Mouse (Mus musculus) embryonic stem cell, embryonic (primary cell): Measurements from ENCODE around the gene Zfp800.

Experiments
- CTCF ChIA-PET, 4 experiments: fragments of 300-600 bp in 2 of 4; fragments of 350-600 bp in 2 of 4; sonication (Branson Sonifier 250); formaldehyde crosslinking; loops; one replicate each; lab custom pipeline; 2022; ENCODE audit warnings: inconsistent platforms in 2 of 4; lab: Charles Lee
- POLR2A ChIA-PET, 4 experiments: fragments of 300-600 bp in 2 of 4; fragments of 350-600 bp in 2 of 4; sonication (Branson Sonifier 250); formaldehyde crosslinking; loops; one replicate each; lab custom pipeline; 2022; ENCODE audit warnings: antibody characterized with exemption in 4 of 4, inconsistent platforms in 1 of 4; lab: Charles Lee

Gene Zfp800

DNA sequence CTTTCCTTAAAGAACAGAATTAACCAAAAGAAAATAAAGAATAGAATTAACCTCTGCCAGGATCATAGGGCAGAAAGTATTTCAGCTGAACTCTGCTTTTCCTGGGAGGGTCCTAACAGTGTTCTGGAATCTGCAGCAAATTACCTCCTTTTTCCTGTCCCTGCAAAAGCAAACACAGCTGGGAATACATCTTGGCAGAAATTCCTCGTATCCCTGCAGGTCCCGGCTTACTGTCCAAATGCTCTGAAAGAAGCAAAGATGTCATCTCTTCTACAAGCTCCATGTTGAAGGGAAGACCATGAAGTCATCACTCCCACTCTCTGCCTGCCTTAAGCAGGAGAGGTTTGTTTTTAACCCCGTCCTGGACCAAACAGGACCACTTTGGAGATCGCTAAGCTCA, 19.2 kb upstream of the Zfp800 start:
- ChIA-PET POLR2A (interaction anchor here in 1 of 4 experiments (0.7 to 2.0 kb wide), 4 partner anchors 63 to 515 kb away, joined by 3 to 8 read pairs (median 3); no protein-coding TSS in a partner anchor), CTCF (interaction anchor here in 1 of 4 experiments (0.8 kb wide), 1 partner anchor 12 kb away, joined by 4 read pairs; no protein-coding TSS in a partner anchor)

DNA sequence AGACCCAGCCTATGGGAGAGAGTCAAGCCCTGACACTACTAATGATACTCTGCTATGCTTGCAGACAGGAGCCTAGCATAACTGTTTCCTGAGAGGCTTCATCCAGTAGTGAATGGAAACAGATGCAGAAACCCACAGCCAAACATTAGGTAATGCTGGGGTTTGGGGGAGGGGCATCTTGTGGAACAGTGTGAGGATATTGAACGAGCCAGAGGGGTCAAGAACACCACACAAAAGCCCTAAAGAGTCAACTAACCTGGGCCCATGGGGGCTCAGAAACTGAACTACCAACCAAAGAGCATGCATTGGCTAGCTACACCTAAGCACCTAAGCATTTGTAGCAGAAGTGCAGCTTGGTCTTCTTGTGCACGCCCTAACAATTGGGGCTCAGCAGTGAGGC, 13.4 kb upstream of the Zfp800 start:
- ChIA-PET CTCF (interaction anchor here in 1 of 4 experiments (0.6 kb wide), 1 partner anchor 674 kb away, joined by 3 read pairs; no protein-coding TSS in a partner anchor), POLR2A (no interaction called here)

DNA sequence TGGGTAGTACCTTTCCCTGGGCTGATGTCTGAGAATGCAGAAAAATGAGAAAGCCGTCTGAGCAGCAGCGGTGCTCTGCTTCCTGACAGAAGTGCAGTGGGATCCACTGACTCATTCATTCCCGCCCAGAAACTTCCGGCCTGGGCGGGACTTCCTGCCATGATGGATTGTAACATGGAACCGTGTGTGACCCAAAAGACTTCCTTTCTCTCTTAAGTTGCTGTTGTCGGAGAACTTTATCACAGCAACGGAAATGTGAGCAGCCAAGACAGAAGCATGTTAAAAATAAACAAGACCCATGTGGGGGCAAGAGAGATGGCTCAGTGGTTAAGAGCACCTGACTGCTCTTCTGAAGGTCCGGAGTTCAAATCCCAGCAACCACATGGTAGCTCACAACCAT, 12.2 kb upstream of the Zfp800 start:
- POLR2A ChIA-PET: interaction anchor here in 2 of 4 experiments (0.7 to 1.2 kb wide), 2 partner anchors 10 to 1591 kb away, joined by 3 read pairs; no protein-coding TSS in a partner anchor
- CTCF ChIA-PET: interaction anchor here in 1 of 4 experiments (1.0 kb wide), 1 partner anchor 9 kb away, joined by 3 read pairs; no protein-coding TSS in a partner anchor

DNA sequence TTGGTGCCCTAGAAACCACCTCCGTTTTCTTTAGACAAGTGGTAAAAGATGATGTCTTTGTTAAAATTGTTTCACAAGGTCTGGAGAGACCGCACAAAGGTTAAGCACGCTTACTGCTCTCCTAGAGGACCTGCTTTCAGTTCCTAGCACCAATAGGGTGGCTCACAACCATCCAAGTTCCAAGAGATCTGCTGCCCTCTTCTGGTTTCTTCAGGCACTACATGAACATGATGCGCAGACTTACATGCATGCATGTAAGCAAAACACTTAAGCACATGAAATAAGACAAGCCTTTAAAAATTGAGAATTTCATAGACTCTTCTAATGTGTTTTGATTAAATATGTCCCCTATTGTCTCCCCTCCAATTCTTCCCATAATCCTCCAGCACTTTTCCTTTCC, 2.0 kb upstream of the Zfp800 start:
- CTCF ChIA-PET: no interaction called here
- POLR2A ChIA-PET: interaction anchor here in 1 of 4 experiments (1.5 kb wide), 1 partner anchor 23 kb away, joined by 3 read pairs; no protein-coding TSS in a partner anchor

DNA sequence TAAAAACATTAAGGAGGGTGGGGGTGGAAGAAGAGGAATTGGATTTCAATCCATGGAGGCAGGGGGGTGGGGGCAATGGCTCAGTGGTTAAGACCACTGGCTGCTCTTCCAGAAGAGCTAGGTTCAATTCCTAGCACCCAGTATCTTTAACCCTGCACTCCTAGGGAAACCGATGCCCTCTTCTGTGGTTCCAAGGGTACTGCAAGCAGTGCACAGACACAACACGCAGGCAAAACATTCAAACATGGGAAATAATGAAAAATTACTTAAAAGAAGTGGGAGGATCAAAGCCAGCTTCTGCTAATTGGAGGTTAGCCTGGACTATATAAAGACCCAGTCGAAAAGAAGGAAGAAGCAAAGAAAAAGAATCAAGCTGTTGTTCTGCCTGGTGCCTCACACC, 921 bp upstream of the Zfp800 start:
- ChIA-PET POLR2A (interaction anchor here in 1 of 4 experiments (1.5 kb wide), 1 partner anchor 24 kb away, joined by 3 read pairs; no protein-coding TSS in a partner anchor), CTCF (interaction anchor here in 2 of 4 experiments (0.6 to 0.7 kb wide), 3 partner anchors 183 to 880 kb away, joined by 3 to 5 read pairs (median 4); partner anchors contain the start of gene Fam71f2 (in 1 of the 2))

DNA sequence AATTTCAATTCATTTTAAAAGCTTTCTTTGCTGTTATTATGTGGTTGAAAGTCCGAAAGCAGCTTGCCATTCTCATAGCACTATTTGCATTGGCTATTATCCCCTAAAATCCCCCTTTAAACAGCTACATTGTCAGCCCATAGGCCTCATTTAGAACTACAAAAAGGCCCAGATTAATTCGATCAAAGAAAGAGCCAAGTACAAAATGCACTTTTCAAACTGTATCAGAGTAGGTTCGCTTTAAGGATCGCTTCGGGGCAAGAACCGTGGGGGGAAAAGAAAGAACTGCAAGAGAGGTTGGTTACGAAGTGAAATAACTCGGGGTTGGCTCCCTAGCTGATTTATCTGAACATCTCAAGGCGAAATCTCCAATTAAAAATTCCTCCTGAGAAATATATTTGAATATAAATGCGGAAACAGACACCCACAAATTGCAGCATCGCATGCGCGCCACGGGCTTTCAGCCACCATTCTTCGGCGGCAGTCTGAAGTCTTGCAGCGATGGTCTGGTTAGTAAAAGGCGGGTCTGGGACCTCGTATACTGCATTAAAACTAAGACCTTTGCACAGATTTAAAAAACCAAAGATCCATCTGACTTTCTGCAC, 850 bp downstream of the Zfp800 start:
- POLR2A ChIA-PET: interaction anchor here in 1 of 4 experiments (0.6 to 1.0 kb wide), 2 partner anchors 328 to 388 kb away, joined by 3 read pairs; no protein-coding TSS in a partner anchor
- CTCF ChIA-PET: no interaction called here

DNA sequence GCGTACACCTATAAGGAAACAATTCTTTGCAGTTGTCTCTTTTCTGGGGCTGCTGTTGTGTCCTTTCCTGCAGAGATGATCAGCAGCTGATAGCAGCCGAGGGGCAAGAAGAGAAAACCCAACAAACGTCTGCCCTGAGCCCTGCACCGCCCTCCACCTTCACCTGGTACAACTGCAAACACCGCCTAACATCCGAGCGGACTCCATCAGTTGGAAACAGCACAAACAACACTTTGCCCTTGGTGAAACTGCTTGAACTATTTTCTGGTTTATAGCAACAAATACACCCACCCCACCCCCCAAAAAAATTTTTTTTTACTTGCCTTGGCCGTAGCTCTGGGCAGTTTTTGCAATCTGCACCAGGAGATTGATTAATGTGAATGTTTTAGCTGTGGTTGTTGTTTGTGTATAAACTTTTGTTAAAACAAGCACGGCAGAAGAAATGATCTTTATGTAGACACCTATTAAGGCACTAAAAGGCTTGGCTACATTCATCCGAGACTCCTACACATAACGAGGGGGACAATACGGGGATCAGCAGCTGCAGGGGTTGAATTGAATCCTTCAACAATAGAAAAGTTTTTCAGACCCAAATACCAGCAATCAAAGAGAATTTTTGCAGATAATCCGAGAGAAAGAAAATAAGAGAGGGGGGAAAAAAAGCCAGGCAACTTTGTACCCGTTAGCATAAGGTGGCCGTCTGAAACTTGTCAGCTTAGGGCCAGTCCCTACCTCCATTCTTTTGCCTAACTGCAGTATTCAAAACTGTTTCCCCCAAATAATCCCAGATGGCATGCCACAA, 1.6 kb downstream of the Zfp800 start:
- CTCF ChIA-PET: interaction anchor here in 1 of 4 experiments (0.6 kb wide), 1 partner anchor 536 kb away, joined by 3 read pairs; no protein-coding TSS in a partner anchor
- POLR2A ChIA-PET: interaction anchor here in 2 of 4 experiments (0.6 to 1.0 kb wide), 3 partner anchors 84 to 387 kb away, joined by 3 read pairs; no protein-coding TSS in a partner anchor

DNA sequence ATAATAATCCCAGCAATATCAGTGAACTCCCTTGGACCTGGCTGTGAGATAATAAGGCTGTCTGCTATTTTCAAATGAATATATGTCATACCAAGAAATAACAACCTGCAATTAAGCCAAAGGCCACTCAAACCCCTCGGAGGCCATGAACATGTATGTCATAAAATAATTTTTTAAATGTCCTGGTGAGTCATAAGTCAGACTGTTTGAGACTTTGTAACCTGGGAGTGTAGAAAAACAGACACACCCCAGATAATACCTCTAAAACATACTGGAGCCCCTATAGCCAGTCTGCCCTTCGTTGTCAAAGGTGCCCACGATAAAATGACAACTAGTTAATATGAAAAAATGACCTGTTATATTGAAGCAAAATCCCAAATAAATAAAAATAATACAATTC, 8.8 kb downstream of the Zfp800 start:
- CTCF ChIA-PET: no interaction called here
- POLR2A ChIA-PET: no interaction called here

DNA sequence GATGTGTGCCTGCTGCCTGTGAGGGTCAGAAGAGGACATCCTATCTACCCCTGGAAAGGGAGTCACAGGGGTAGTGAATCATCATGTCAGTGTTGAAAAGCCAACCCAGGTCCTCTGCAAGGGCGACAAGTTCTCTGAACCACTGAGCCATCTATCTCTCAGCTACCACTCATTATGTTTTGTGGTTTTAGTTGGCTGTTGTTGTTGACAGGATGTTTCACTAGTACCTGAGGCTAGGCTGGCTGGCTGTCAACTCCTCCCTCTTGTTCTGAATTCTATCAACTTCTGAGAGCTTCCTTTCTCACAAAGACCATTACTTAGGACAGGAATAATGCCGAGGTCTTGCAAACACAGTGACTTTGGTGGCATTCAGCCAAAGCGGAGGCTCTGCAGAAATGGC, 12.6 kb downstream of the Zfp800 start:
- POLR2A ChIA-PET: interaction anchor here in 1 of 4 experiments (0.7 kb wide), 1 partner anchor 19 kb away, joined by 3 read pairs; no protein-coding TSS in a partner anchor

DNA sequence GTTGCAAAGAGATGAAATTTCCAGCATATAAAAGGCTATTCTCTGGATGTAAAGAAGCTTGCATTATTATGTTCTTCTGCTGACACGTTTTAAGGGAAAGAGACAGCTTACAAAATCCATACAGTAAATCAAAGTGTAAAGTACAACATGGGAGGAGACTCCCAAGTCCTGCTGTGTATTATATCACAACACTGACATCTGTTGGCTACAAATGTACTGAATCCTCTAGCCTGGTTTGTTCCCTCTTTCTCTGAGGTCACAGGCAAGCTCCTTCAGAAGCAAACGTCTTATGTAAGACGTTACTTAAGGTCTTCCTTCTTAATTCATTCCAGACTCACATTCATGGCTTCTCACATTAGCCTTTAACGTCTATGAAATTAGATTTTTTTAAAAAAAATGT, 15.8 kb downstream of the Zfp800 start:
- CTCF ChIA-PET: no interaction called here
- POLR2A ChIA-PET: interaction anchor here in 1 of 4 experiments (1.0 kb wide), 1 partner anchor 29 kb away, joined by 3 read pairs; no protein-coding TSS in a partner anchor

More for the DNA sequence above, 12.6 kb downstream of the Zfp800 start:
- CTCF ChIA-PET: no interaction called here

DNA sequence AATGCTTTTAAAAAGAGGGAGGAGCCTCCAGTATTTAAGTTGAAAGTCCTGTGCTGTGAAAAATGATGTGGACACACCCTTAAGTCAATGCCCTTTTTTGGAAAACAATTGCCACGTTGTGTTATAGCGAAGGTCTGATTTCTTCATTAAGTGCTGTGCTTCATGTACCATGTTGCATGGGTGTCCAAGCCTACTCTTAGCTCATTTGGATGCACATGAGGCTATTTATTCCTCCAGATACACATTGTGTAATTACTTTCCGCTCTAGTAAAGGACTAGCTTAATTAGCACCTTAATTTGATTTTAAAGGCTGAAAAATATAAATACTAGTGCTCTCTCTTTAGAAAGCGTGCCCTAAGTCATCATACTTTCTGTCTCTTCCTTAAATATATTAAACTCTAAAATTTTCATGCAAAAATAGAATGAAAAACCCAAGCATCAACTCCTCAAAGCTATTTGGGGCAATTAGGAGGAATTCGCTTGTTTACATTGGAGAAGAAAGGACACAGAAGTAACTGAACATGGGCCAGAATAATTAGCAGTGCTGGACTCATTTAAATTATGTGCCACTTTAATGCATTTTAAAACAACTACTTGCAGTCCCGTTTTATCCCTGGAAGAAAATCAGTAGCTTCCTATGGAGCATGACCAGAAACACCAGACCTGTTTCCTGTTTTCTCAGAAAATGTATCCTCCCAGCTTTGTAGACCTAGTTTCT, 27.7 kb downstream of the Zfp800 start:
- CTCF ChIA-PET: no interaction called here
- POLR2A ChIA-PET: interaction anchor here in 1 of 4 experiments (0.6 kb wide), 1 partner anchor 58 kb away, joined by 3 read pairs; the partner anchor contains the start of gene Gcc1

DNA sequence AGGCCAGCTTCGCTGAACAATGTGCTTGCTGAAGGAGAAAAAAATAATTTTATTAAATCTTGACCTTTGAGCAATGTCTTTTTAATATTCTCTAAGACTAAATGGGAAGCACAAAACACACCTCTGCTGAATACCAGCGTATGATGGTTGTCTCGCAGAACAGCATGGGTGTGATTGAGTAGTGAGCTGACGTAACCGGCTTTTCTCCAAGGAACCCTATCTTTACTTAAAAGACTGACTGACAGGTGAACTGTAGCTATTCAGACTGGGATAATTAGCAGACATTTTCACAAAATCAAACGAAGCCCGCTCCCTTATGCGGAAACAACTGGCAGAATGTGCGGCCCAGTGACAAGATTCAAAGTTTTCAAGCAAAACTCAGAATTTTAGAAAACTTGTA, 30.2 kb downstream of the Zfp800 start:
- ChIA-PET POLR2A (no interaction called here), CTCF (no interaction called here)

DNA sequence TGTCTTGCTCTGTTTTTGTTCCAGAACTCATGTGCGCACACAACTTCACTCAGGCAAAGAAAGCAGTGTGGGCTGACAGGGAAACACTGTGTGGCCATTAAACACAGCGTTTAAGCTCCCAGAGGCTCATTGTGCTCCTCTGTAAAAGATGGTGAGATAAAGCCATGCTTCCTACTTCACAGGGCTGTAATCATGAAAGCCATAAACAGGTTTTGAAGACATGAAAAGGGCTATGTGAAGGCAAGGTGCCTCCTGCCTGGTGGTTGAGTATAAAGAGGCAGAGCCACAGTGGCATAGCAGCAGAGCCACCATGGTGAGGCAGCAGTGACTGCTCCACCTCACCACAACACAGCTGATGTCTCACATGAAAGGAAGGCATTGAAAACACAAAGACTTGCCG, 46.7 kb downstream of the Zfp800 start:
- POLR2A ChIA-PET: no interaction called here
- CTCF ChIA-PET: no interaction called here

DNA sequence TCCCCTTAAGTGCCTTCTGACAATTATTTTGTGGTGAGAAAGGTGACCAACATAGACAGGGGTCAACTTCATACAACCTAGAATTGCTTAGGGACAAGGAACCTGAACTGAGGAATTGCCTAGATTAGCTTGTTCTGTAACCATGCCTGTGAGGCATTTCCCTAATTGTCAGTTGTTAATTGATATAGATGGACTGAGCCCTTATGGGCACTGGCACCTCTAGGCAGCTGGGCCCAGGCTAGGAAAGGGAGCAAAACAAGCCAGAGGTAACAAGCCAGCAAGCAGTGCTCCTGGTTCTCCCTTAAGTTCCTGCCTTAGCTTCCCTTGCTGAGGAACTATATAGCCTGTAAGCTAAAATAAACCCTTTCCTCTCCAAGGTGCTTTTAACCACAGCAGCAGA, 52.1 kb downstream of the Zfp800 start:
- ChIA-PET CTCF (interaction anchor here in 1 of 4 experiments (0.6 kb wide), 1 partner anchor 13 kb away, joined by 4 read pairs; no protein-coding TSS in a partner anchor), POLR2A (interaction anchor here in 1 of 4 experiments (0.8 kb wide), 1 partner anchor 134 kb away, joined by 3 read pairs; no protein-coding TSS in a partner anchor)

DNA sequence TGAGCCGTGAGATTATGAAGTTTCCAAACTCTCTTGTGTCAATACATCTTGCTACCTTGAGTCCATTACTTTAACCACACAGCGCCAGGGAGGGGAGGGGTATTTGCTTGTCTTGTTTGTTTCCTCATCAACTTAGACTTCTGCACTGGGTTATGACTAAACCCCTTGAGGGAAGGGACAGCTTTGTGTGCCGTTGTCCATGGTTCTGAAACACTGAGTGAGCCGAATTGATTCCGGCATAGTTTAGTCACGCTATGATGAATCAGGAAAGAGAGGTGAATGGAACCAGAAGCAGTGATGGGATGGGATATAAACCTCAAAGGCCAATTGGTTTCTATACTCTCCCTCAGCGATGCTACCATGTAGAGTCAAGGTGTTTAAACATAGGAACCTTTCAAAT, 52.6 kb downstream of the Zfp800 start:
- ChIA-PET POLR2A (interaction anchor here in 1 of 4 experiments (0.8 kb wide), 1 partner anchor 135 kb away, joined by 3 read pairs; no protein-coding TSS in a partner anchor), CTCF (interaction anchor here in 1 of 4 experiments (0.6 kb wide), 1 partner anchor 12 kb away, joined by 4 read pairs; no protein-coding TSS in a partner anchor)

DNA sequence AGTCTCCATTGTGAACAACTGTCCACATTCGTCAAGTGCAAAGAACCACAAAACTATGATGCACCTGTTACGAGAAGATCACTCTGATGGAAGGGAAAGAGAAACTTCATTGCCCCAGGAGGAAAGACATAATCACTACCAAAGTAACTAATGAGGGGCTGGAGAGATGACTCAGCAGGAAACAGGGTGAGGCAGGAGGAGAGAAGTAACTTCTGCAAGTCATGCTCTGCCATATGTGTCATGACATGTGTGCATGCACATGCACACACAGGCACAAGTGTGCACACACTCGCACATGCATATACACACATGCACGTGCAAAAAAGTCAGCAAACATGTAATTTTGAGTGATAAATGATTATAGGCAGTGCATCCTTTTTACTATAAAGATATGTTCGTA, 54.9 kb downstream of the Zfp800 start:
- ChIA-PET POLR2A (no interaction called here), CTCF (no interaction called here)

DNA sequence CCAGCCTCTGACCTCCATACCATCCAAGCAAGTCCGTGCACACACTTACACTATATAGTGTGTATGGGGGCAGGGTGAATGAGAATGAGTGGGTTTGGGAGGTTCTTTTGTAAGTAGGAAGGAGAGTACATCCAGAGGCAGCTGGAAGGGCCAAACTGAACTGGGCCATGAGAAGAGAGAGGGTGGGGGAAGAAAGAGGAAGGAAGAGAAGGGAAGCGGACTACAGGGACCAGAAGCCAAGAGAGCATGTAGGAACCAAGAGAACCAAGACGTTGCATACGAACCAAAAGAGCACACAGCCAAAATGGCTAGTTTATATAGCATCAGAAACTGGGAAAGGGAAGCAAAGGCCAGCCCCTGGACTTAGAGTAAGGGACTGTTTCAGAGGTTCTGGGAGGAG, 56.6 kb downstream of the Zfp800 start:
- ChIA-PET POLR2A (no interaction called here), CTCF (no interaction called here)

DNA sequence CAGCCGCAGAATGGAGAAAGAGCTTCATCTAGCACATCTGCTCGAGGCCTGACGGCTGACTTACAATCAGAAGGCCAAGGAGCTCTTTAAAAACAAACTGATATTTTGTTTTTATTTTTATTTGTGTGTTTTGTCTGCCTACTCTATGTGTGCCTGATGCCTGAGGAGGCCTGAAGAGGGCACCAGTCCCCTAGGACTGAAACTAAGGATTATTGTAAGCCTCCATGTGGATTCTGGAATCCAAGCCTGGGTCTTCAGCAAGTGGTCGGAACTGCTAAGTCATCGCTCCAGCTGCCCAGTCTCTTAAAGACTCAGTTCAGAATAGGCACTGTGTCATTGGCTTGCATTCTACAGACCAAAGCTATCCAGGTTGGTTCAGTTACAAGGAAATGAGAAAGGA, 58.4 kb downstream of the Zfp800 start:
- ChIA-PET POLR2A (no interaction called here), CTCF (interaction anchor here in 2 of 4 experiments (0.6 to 0.7 kb wide), 2 partner anchors 82 to 137 kb away, joined by 3 to 5 read pairs; no protein-coding TSS in a partner anchor)
